Comparison of ENCODE assay signal across 21 mouse cellular contexts in the genomic region with DNA sequence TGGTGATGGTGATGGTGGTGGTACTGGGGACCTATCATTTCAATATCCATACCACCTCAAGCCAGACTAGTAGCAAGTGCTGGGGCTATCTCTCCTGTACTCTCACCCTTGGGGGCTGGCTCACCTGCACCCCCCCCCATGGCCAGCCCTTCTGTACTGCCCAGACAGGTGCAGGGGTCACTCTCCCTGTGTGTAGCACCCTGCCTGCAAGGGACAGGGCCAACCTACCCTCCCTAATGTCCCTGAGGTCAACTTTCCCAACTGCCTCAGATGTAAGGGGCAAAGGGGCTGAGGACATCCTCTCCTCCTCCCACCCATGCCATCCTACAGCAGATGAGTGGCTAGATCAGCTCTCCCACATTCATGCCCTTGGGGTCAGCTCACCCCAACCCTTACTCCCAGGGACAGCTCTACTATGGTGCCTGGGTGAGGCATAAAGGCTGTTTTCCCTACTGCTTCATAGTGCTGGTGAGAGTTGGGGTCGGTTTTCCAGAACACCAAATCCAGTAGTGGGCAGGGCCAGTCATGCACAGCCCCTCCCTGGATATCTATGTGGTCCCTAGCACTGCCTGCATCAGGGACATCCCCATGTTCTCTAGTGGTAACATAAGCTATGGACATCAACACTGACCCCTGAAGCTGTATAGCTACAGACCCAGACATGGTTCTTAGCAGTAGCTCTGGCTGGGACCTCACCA. TPM values are rescaled to one million over a fixed set of nuclear protein-coding genes. Genes with fewer than 3 reads are reported as not detected.
A peak's percentile ranks its signal among the peaks of the same experiment; 100 is the strongest.
DNase-seq lines count a peak whose midpoint lies in the region; ATAC-seq and TF ChIP-seq lines count a peak whose summit lies in the region.
"Had no signal": no experiment of that assay in that cellular context is flagged by ENCODE, and none has a peak within 500 bp of the region (broad histone marks: within the 10 kb centered on the region; RNA-seq: fewer than 3 reads in every experiment).

No protein-coding gene starts in this region.

- no peaks in the 10 kb centered on the region for H3K4me1 ChIP-seq in heart, embryonic 15.5 days (replicated peaks)
- no peaks in the 10 kb centered on the region for H3K4me1 ChIP-seq in liver, embryonic 12.5 days
- no peaks in the 10 kb centered on the region for H3K4me1 ChIP-seq in liver, postnatal 0 days (ENCODE audit: insufficient read depth)
- no peaks in the 10 kb centered on the region for H3K4me1 ChIP-seq in embryonic facial prominence, embryonic 12.5 days
- no peaks in the 10 kb centered on the region for H3K4me1 ChIP-seq in hindbrain, postnatal 0 days (ENCODE audit: insufficient read depth, low read length)
- H3K4me1 ChIP-seq: forebrain, embryonic 12.5 days had no signal

- WGBS in heart, embryonic 15.5 days = 33% methylated on average over 1 of the region's 1 CpGs
- WGBS in liver, embryonic 12.5 days (ENCODE audit: insufficient replicate concordance) = 20% methylated on average over 1 of the region's 1 CpGs
- WGBS in liver, postnatal 0 days (ENCODE audit: insufficient replicate concordance) = 24% methylated on average over 1 of the region's 1 CpGs
- WGBS in embryonic facial prominence, embryonic 12.5 days = 53% methylated on average over 1 of the region's 1 CpGs
- whole genome bisulfite sequencing in hindbrain, postnatal 0 days = 50% methylated on average over 1 of the region's 1 CpGs

- no peak overlapping the region for H3K4me2 ChIP-seq in heart, embryonic 15.5 days
- H3K4me2 ChIP-seq in liver, embryonic 12.5 days = no peak overlapping the region
- H3K4me2 ChIP-seq in liver, postnatal 0 days (ENCODE audit: low read depth, low read length) = no peak overlapping the region
- H3K4me2 ChIP-seq in embryonic facial prominence, embryonic 12.5 days (replicated peaks) = no peak overlapping the region
- H3K4me2 ChIP-seq in hindbrain, postnatal 0 days (ENCODE audit: low read depth, low read length) = no peak overlapping the region
- H3K4me2 ChIP-seq: forebrain, embryonic 12.5 days; heart, embryonic 12.5 days; lung, embryonic 14.5 days had no signal

- DNase-seq in heart, adult 8-10 months (ENCODE audit: low spot score) = no peak
- no peak for DNase-seq in liver, postnatal 0 days
- no peak for DNase-seq in hindbrain, postnatal 0 days (ENCODE audit: low spot score)
- no peak for DNase-seq in embryo, embryonic 10.5 days (ENCODE audit: low spot score)
- no peak for DNase-seq in lung, postnatal 36 days
- DNase-seq: adrenal gland, postnatal 14 days; cerebellum, adult 2 months; heart, postnatal 4 days; kidney, adult 11 months; kidney, postnatal 25 days; layer of hippocampus, adult 9-11 months; lung, embryonic 14.5 days had no signal

- no peaks in the 10 kb centered on the region for H3K9me3 ChIP-seq in heart, embryonic 15.5 days (replicated peaks)
- H3K9me3 ChIP-seq in liver, embryonic 12.5 days (replicated peaks) = no peaks in the 10 kb centered on the region
- H3K9me3 ChIP-seq in liver, postnatal 0 days (ENCODE audit: low read length) = no peaks in the 10 kb centered on the region
- no peaks in the 10 kb centered on the region for H3K9me3 ChIP-seq in embryonic facial prominence, embryonic 12.5 days
- H3K9me3 ChIP-seq in hindbrain, postnatal 0 days (ENCODE audit: low read length) = no peaks in the 10 kb centered on the region
- H3K9me3 ChIP-seq: forebrain, embryonic 12.5 days; heart, embryonic 12.5 days had no signal

- H3K4me3 ChIP-seq in heart, embryonic 15.5 days = no peak overlapping the region
- H3K4me3 ChIP-seq in liver, embryonic 12.5 days = no peak overlapping the region
- H3K4me3 ChIP-seq in liver, postnatal 0 days (ENCODE audit: low read depth, low read length) = no peak overlapping the region
- no peak overlapping the region for H3K4me3 ChIP-seq in embryonic facial prominence, embryonic 12.5 days
- no peak overlapping the region for H3K4me3 ChIP-seq in hindbrain, postnatal 0 days (ENCODE audit: low read length)
- H3K4me3 ChIP-seq: forebrain, embryonic 12.5 days; heart, embryonic 12.5 days had no signal

- TF ChIP-seq EP300 in liver, postnatal 0 days (IDR thresholded peaks at IDR 0.05; ENCODE audit: low read depth) = no peak

- H3K9ac ChIP-seq in heart, embryonic 15.5 days = no peak overlapping the region
- no peak overlapping the region for H3K9ac ChIP-seq in liver, embryonic 12.5 days
- H3K9ac ChIP-seq in liver, postnatal 0 days (replicated peaks) = no peak overlapping the region
- no peak overlapping the region for H3K9ac ChIP-seq in embryonic facial prominence, embryonic 12.5 days
- no peak overlapping the region for H3K9ac ChIP-seq in hindbrain, postnatal 0 days (replicated peaks; ENCODE audit: low read length)
- H3K9ac ChIP-seq: forebrain, embryonic 12.5 days; heart, embryonic 12.5 days; lung, embryonic 14.5 days had no signal

- TF ChIP-seq CTCF in liver, postnatal 0 days (IDR thresholded peaks at IDR 0.05; ENCODE audit: low read depth) = no peak
- no peak for TF ChIP-seq CTCF in hindbrain, postnatal 0 days (IDR thresholded peaks at IDR 0.05; ENCODE audit: low read depth)

- H3K27me3 ChIP-seq in heart, embryonic 15.5 days = peaks cover 12% of the 10 kb centered on the region
- peaks cover 16% of the 10 kb centered on the region for H3K27me3 ChIP-seq in liver, embryonic 12.5 days (replicated peaks)
- H3K27me3 ChIP-seq in liver, postnatal 0 days (ENCODE audit: insufficient read depth, low read length) = peaks cover 5% of the 10 kb centered on the region
- peaks cover 11% of the 10 kb centered on the region for H3K27me3 ChIP-seq in embryonic facial prominence, embryonic 12.5 days
- no peaks in the 10 kb centered on the region for H3K27me3 ChIP-seq in hindbrain, postnatal 0 days (ENCODE audit: insufficient read depth, low read length)

- no peak overlapping the region for H3K27ac ChIP-seq in heart, embryonic 15.5 days
- H3K27ac ChIP-seq in liver, embryonic 12.5 days = no peak overlapping the region
- H3K27ac ChIP-seq in liver, postnatal 0 days (ENCODE audit: low read depth) = no peak overlapping the region
- no peak overlapping the region for H3K27ac ChIP-seq in embryonic facial prominence, embryonic 12.5 days
- no peak overlapping the region for H3K27ac ChIP-seq in hindbrain, postnatal 0 days
- H3K27ac ChIP-seq: forebrain, embryonic 12.5 days had no signal

- no peaks in the 10 kb centered on the region for H3K36me3 ChIP-seq in heart, embryonic 15.5 days
- H3K36me3 ChIP-seq in liver, embryonic 12.5 days = no peaks in the 10 kb centered on the region
- no peaks in the 10 kb centered on the region for H3K36me3 ChIP-seq in liver, postnatal 0 days (replicated peaks; ENCODE audit: insufficient read depth, low read length)
- H3K36me3 ChIP-seq in embryonic facial prominence, embryonic 12.5 days = no peaks in the 10 kb centered on the region
- no peaks in the 10 kb centered on the region for H3K36me3 ChIP-seq in hindbrain, postnatal 0 days (ENCODE audit: insufficient read depth, low read length)
- H3K36me3 ChIP-seq: forebrain, embryonic 12.5 days; heart, embryonic 12.5 days had no signal

- ATAC-seq in heart, embryonic 15.5 days (replicated peaks; ENCODE audit: insufficient number of reproducible peaks, insufficient read depth, low FRiP score, low read depth) = 0 out of 2 replicates have a peak, but pooled peaks have one; percentile 27
- ATAC-seq in liver, embryonic 12.5 days = 0 out of 2 replicates have a peak, but pooled peaks have one; percentile 21
- ATAC-seq in liver, postnatal 0 days = no peak
- peak; percentile 56; the same call in 1 of the 2 replicates for ATAC-seq in embryonic facial prominence, embryonic 12.5 days (ENCODE audit: insufficient number of reproducible peaks, insufficient read depth, low FRiP score, low TSS enrichment)
- ATAC-seq in hindbrain, postnatal 0 days = 0 out of 2 replicates have a peak, but pooled peaks have one; percentile 15

RNA-seq across cellular contexts. Expression of a gene that starts 5.3 kb away (rescaled TPM):
- not detected in 2 replicates for polyA plus RNA-seq in heart, embryonic 15.5 days (2015; fragmentation: Nextera tagmentation; extraction: Ambion mirVana)
- total RNA-seq in heart, adult 8-10 months (2022) = not detected
- 0.04 and 0.20 TPM in 2 replicates for polyA plus RNA-seq in liver, embryonic 12.5 days (2016; fragmentation: Nextera tagmentation; extraction: Ambion mirVana)
- not detected in 2 replicates for polyA plus RNA-seq in liver, postnatal 0 days (2015; fragmentation: Nextera tagmentation; extraction: Ambion mirVana)
- polyA plus RNA-seq in embryonic facial prominence, embryonic 12.5 days (2016; fragmentation: Nextera tagmentation; extraction: Ambion mirVana) = not detected in 2 replicates
- not detected in 2 replicates for total RNA-seq in hindbrain, postnatal 0 days (2014; rRNA removed)
- not detected in 2 replicates for polyA plus RNA-seq in hindbrain, postnatal 0 days (2015; fragmentation: Nextera tagmentation; extraction: Ambion mirVana)
- total RNA-seq: adrenal gland, postnatal 14 days; gastrocnemius, postnatal 4 days; heart, postnatal 4 days; liver, adult 2 months; megakaryocyte progenitor cell, adult 5-6 weeks had no signal
- polyA plus RNA-seq: C2C12; cerebellum, adult 2 months; forebrain, embryonic 12.5 days; heart, embryonic 12.5 days; liver, adult 2 months had no signal

RNA-seq across cellular contexts. Expression of a gene that starts 41.0 kb away (rescaled TPM):
- not detected in 2 replicates for polyA plus RNA-seq in heart, embryonic 15.5 days (2015; fragmentation: Nextera tagmentation; extraction: Ambion mirVana)
- total RNA-seq in heart, adult 8-10 months (2022) = not detected
- polyA plus RNA-seq in liver, embryonic 12.5 days (2016; fragmentation: Nextera tagmentation; extraction: Ambion mirVana) = 0.10 TPM in 1 of 2 replicates, not detected in the other
- 0.05 TPM in 1 of 2 replicates, not detected in the other for polyA plus RNA-seq in liver, postnatal 0 days (2015; fragmentation: Nextera tagmentation; extraction: Ambion mirVana)
- polyA plus RNA-seq in embryonic facial prominence, embryonic 12.5 days (2016; fragmentation: Nextera tagmentation; extraction: Ambion mirVana) = not detected in 2 replicates
- 0.83 TPM in 1 of 2 replicates, not detected in the other for total RNA-seq in hindbrain, postnatal 0 days (2014; rRNA removed)
- polyA plus RNA-seq in hindbrain, postnatal 0 days (2015; fragmentation: Nextera tagmentation; extraction: Ambion mirVana) = 0.08 and 0.09 TPM in 2 replicates
- total RNA-seq: adrenal gland, postnatal 14 days; gastrocnemius, postnatal 4 days; heart, postnatal 4 days; liver, adult 2 months; megakaryocyte progenitor cell, adult 5-6 weeks had no signal
- polyA plus RNA-seq: C2C12; cerebellum, adult 2 months; forebrain, embryonic 12.5 days; heart, embryonic 12.5 days; liver, adult 2 months had no signal
